Mouse (Mus musculus): ENCODE results near the gene Mettl5.

- TF ChIP-seq POLR2A (IDR thresholded peaks at IDR 0.05; ENCODE audit: insufficient read depth, low read depth, low read length) (no peak), CTCF (IDR thresholded peaks at IDR 0.05; ENCODE audit: insufficient read depth, low read depth, low read length) (no peak)
Observed at GRCm38 (mm10) chr2:69884581-69884980, 834 bp downstream of the Mettl5 start.

Data from olfactory bulb, adult 2 months (tissue).